Mouse (Mus musculus) neural tube, embryonic 12.5 days (tissue): ENCODE results near the gene Mdm1. TPM values are rescaled to one million over a fixed set of nuclear protein-coding genes. Genes with fewer than 3 reads are reported as not detected.

Source experiments
- ATAC-seq: fragments of 200-750 bp; cut with Nextera tagmentation; 2 replicates; pipeline ENCODE4 v1.8.0; 2017; ENCODE audit warnings: low read depth, mild to moderate bottlenecking, moderate TSS enrichment, moderate library complexity; ENCODE audit not compliant: low FRiP score
- H3K27ac ChIP-seq: fragments of 300-500 bp; sonication (generic); 2 replicates; pipeline ENCODE4 v1.5.1; 2016
- H3K27me3 ChIP-seq: fragments of 300-500 bp; sonication (generic); replicated peaks from 2 replicates; pipeline ENCODE4 v1.6.1; 2016; ENCODE audit warnings: mild to moderate bottlenecking
- H3K36me3 ChIP-seq: fragments of 300-500 bp; sonication (generic); 2 replicates; pipeline ENCODE4 v1.6.1; 2016; ENCODE audit warnings: mild to moderate bottlenecking
- H3K4me1 ChIP-seq: fragments of 300-500 bp; sonication (generic); 2 replicates; pipeline ENCODE4 v1.6.1; 2016
- H3K4me2 ChIP-seq: fragments of 300-500 bp; sonication (generic); replicated peaks from 2 replicates; pipeline ENCODE4 v1.6.1; 2016; ENCODE audit warnings: mild to moderate bottlenecking
- H3K4me3 ChIP-seq: fragments of 300-500 bp; sonication (generic); 2 replicates; pipeline ENCODE4 v1.5.1; 2016
- H3K9ac ChIP-seq: fragments of 300-500 bp; sonication (generic); 2 replicates; pipeline ENCODE4 v1.6.1; 2016; ENCODE audit warnings: mild to moderate bottlenecking
- H3K9me3 ChIP-seq: fragments of 300-500 bp; sonication (generic); 2 replicates; pipeline ENCODE4 v1.6.1; 2016; ENCODE audit warnings: mild to moderate bottlenecking
- WGBS: fragments of 180-500 bp; shearing (Covaris S2); methylation state at CpG from one replicate; pipeline ENCODE4 v1.1.7; 2016; 5-methylcytosine and 5-hydroxymethylcytosine counted together
- polyA plus RNA-seq: library from polyadenylated mRNA; unstranded; fragments of >200 nt; fragmentation: Nextera tagmentation; extraction: Ambion mirVana; gene quantifications from 2 replicates; pipeline ENCODE4 v1.2.1, GENCODE M21; 2016

Mdm1 gene
- polyA plus RNA-seq, 1 experiment from 2014 or later: 47.5 TPM

GRCm38 (mm10) chr10:118125776-118126445 lies 15.7 kb upstream of the Mdm1 start:
- H3K36me3 ChIP-seq: no peaks in the 10 kb centered on the region
- no peak overlapping the region for H3K4me3 ChIP-seq
- peaks cover 6% of the 10 kb centered on the region; the same call in 1 of the 2 replicates for H3K27me3 ChIP-seq
- no peak overlapping the region for H3K4me2 ChIP-seq
- H3K27ac ChIP-seq: no peak overlapping the region
- H3K9ac ChIP-seq: no peak overlapping the region
- 78% methylated on average over 25 of the region's 25 CpGs for WGBS
- no peak for ATAC-seq
- H3K4me1 ChIP-seq: no peaks in the 10 kb centered on the region
- no peaks in the 10 kb centered on the region for H3K9me3 ChIP-seq

- no peak for ATAC-seq
- H3K4me3 ChIP-seq: no peak overlapping the region
- H3K27me3 ChIP-seq: peaks cover 6% of the 10 kb centered on the region; the same call in 1 of the 2 replicates
- H3K27ac ChIP-seq: no peak overlapping the region
- no peak overlapping the region for H3K4me2 ChIP-seq
- H3K9ac ChIP-seq: no peak overlapping the region
- WGBS: 45% methylated on average over 20 of the region's 20 CpGs
- no peaks in the 10 kb centered on the region for H3K36me3 ChIP-seq
- no peaks in the 10 kb centered on the region for H3K9me3 ChIP-seq
- H3K4me1 ChIP-seq: no peaks in the 10 kb centered on the region
These were observed 12.5 kb upstream of the Mdm1 start for GRCm38 (mm10) chr10:118129001-118129682.

- H3K4me3 ChIP-seq: no peak overlapping the region
- H3K4me2 ChIP-seq: no peak overlapping the region
- H3K36me3 ChIP-seq: no peaks in the 10 kb centered on the region
- no peaks in the 10 kb centered on the region for H3K9me3 ChIP-seq
- H3K27ac ChIP-seq: no peak overlapping the region
- WGBS: 52% methylated on average over 2 of the region's 2 CpGs
- H3K4me1 ChIP-seq: no peaks in the 10 kb centered on the region
- ATAC-seq: no peak
- H3K9ac ChIP-seq: no peak overlapping the region
- H3K27me3 ChIP-seq: peaks cover 6% of the 10 kb centered on the region; the same call in 1 of the 2 replicates
These were observed 11.6 kb upstream of the Mdm1 start for GRCm38 (mm10) chr10:118130016-118130415.

- Histone ChIP-seq H3K4me1 (no peaks in the 10 kb centered on the region), H3K9me3 (no peaks in the 10 kb centered on the region), H3K4me2 (peak overlapping the region; percentile 20; the same call in 1 of the 2 replicates), H3K36me3 (no peaks in the 10 kb centered on the region), H3K27ac (no peak overlapping the region), H3K9ac (no peak overlapping the region), H3K27me3 (peaks cover 6% of the 10 kb centered on the region; the same call in 1 of the 2 replicates), H3K4me3 (no peak overlapping the region)
- 81% methylated on average over 6 of the region's 6 CpGs for WGBS
- ATAC-seq: 0 out of 2 replicates have a peak, but pooled peaks have one; percentile 61
These were observed 8.6 kb upstream of the Mdm1 start for GRCm38 (mm10) chr10:118132993-118133392.

GRCm38 (mm10) chr10:118138508-118138907 lies 3.1 kb upstream of the Mdm1 start:
- Histone ChIP-seq H3K36me3 (no peaks in the 10 kb centered on the region), H3K27me3 (no peaks in the 10 kb centered on the region), H3K27ac (no peak overlapping the region), H3K4me3 (no peak overlapping the region), H3K4me2 (no peak overlapping the region), H3K9ac (no peak overlapping the region), H3K4me1 (peaks cover 6% of the 10 kb centered on the region; the same call in 1 of the 2 replicates), H3K9me3 (no peaks in the 10 kb centered on the region)
- no peak for ATAC-seq
- 94% methylated on average over 11 of the region's 11 CpGs for WGBS

GRCm38 (mm10) chr10:118139837-118140570 lies 1.6 kb upstream of the Mdm1 start:
- Histone ChIP-seq H3K9ac (no peak overlapping the region), H3K4me1 (peaks cover 6% of the 10 kb centered on the region; the same call in 1 of the 2 replicates), H3K4me3 (no peak overlapping the region), H3K27ac (no peak overlapping the region), H3K4me2 (no peak overlapping the region), H3K9me3 (no peaks in the 10 kb centered on the region), H3K27me3 (no peaks in the 10 kb centered on the region), H3K36me3 (0 out of 2 replicates have a peak, but pooled peaks cover 6% of the 10 kb centered on the region)
- ATAC-seq: no peak
- 75% methylated on average over 8 of the region's 8 CpGs for WGBS

GRCm38 (mm10) chr10:118141884-118142801 lies 532 bp downstream of the Mdm1 start:
- Histone ChIP-seq H3K9me3 (no peaks in the 10 kb centered on the region), H3K4me1 (peaks cover 6% of the 10 kb centered on the region; the same call in 1 of the 2 replicates), H3K27ac (no peak overlapping the region), H3K27me3 (no peaks in the 10 kb centered on the region), H3K36me3 (peaks cover 12% of the 10 kb centered on the region), H3K4me2 (peak overlapping the region; percentile 84), H3K9ac (peak overlapping the region; percentile 70), H3K4me3 (peak overlapping the region; percentile 91)
- 3% methylated on average over 53 of the region's 53 CpGs for WGBS
- peak; percentile 84 for ATAC-seq

- Histone ChIP-seq H3K9ac (no peak overlapping the region), H3K4me3 (no peak overlapping the region), H3K4me1 (no peaks in the 10 kb centered on the region), H3K36me3 (peaks cover 48% of the 10 kb centered on the region), H3K9me3 (no peaks in the 10 kb centered on the region), H3K27ac (no peak overlapping the region), H3K27me3 (no peaks in the 10 kb centered on the region), H3K4me2 (no peak overlapping the region)
- WGBS: 89% methylated on average over 5 of the region's 5 CpGs
- ATAC-seq: no peak
These were observed 7.8 kb downstream of the Mdm1 start for GRCm38 (mm10) chr10:118149381-118149780.

- H3K9me3 ChIP-seq: no peaks in the 10 kb centered on the region
- H3K4me3 ChIP-seq: no peak overlapping the region
- no peak overlapping the region for H3K4me2 ChIP-seq
- H3K36me3 ChIP-seq: peaks cover 45% of the 10 kb centered on the region
- H3K27me3 ChIP-seq: no peaks in the 10 kb centered on the region
- H3K4me1 ChIP-seq: no peaks in the 10 kb centered on the region
- no peak for ATAC-seq
- WGBS: 89% methylated on average over 9 of the region's 9 CpGs
- H3K27ac ChIP-seq: no peak overlapping the region
- H3K9ac ChIP-seq: no peak overlapping the region
These were observed 9.3 kb downstream of the Mdm1 start for GRCm38 (mm10) chr10:118150866-118151265.

- ATAC-seq: no peak
- Histone ChIP-seq H3K36me3 (peaks cover 59% of the 10 kb centered on the region), H3K4me2 (no peak overlapping the region), H3K27me3 (no peaks in the 10 kb centered on the region), H3K4me1 (no peaks in the 10 kb centered on the region), H3K9me3 (no peaks in the 10 kb centered on the region), H3K9ac (no peak overlapping the region), H3K4me3 (no peak overlapping the region), H3K27ac (no peak overlapping the region)
These were observed 14.3 kb downstream of the Mdm1 start for GRCm38 (mm10) chr10:118155932-118156331.

- Histone ChIP-seq H3K9ac (no peak overlapping the region), H3K36me3 (peaks cover 72% of the 10 kb centered on the region), H3K4me2 (no peak overlapping the region), H3K27ac (no peak overlapping the region), H3K4me1 (no peaks in the 10 kb centered on the region), H3K4me3 (no peak overlapping the region), H3K27me3 (no peaks in the 10 kb centered on the region), H3K9me3 (no peaks in the 10 kb centered on the region)
- WGBS: 100% methylated on average over 2 of the region's 2 CpGs
- no peak for ATAC-seq
These were observed 19.5 kb downstream of the Mdm1 start for GRCm38 (mm10) chr10:118161131-118161530.
